Mouse (Mus musculus): Measurements from ENCODE around the gene Prorsd1. TPM values are rescaled to one million over a fixed set of nuclear protein-coding genes. Genes with fewer than 3 reads are reported as not detected.

Prorsd1 gene
- 23.8 and 30.9 TPM in 2 replicates for total RNA-seq (2012; rRNA removed)
- 63.9 and 75.7 TPM in 2 replicates for total RNA-seq (2014; rRNA removed)
- 38.4 and 42.4 TPM in 2 replicates for polyA plus RNA-seq (2012; ENCODE audit: insufficient read length, low read depth)

- peak within 1 kb of the TSS; percentile 98 for H3K4me2 ChIP-seq (ENCODE audit: insufficient read depth, low read depth, poor library complexity, severe bottlenecking)
- H3K9me3 ChIP-seq (replicated peaks; ENCODE audit: low read length) = no peaks in the 10 kb centered on the region
- in situ Hi-C loops (cut with MboI; ENCODE audit: low pct_ligation_motif_present, low pct_unique_long_range_greater_than_20kb, low sequenced_read_pairs) = no loop called here
- peak within 1 kb of the TSS; percentile 35; the same call in 1 of the 2 replicates for H3K27ac ChIP-seq (ENCODE audit: insufficient read depth, low read depth)
- peak; percentile 99 for DNase-seq (ENCODE audit: extremely low read depth)
- H3K4me1 ChIP-seq (ENCODE audit: control insufficient read depth in 1 of 2, insufficient read depth in 2 of 2) = peaks cover 0 to 20% of the 10 kb centered on the region in 2 experiments; a peak in 2 of 4 replicates
- H3K27me3 ChIP-seq (replicated peaks) = no peaks in the 10 kb centered on the region
- H3K79me2 ChIP-seq (replicated peaks; ENCODE audit: control insufficient read depth, extremely low read depth, insufficient read depth, poor library complexity, severe bottlenecking) = peaks cover 17% of the 10 kb centered on the region
- H3K4me3 ChIP-seq (replicated peaks in 1 of 3; ENCODE audit: low read depth in 2 of 3, low read length in 2 of 3, poor library complexity in 1 of 3) = peak within 1 kb of the TSS; percentile 65 to 98 (median 68)
- peaks cover 8 to 23% of the 10 kb centered on the region in 2 experiments for H3K36me3 ChIP-seq (replicated peaks in 1 of 2; ENCODE audit: control insufficient read depth in 1 of 2, insufficient read depth in 1 of 2, low read length in 1 of 2)
- TF ChIP-seq IRF4 (IDR thresholded peaks at IDR 0.05; ENCODE audit: low read depth, low read length) (peak; percentile 64; the same call in 1 of the 2 replicates), TCF12 (IDR thresholded peaks at IDR 0.05; ENCODE audit: low read depth, low read length) (peak; percentile 90; the same call in 1 of the 2 replicates), E2F4 (IDR thresholded peaks at IDR 0.05; ENCODE audit: insufficient replicate concordance, low read depth, low read length) (no peak; the same call in 1 of the 2 replicates), MAZ (IDR thresholded peaks at IDR 0.05; ENCODE audit: low read depth, low read length) (no peak; the same call in 1 of the 2 replicates), POLR2A (IDR thresholded peaks at IDR 0.05; ENCODE audit: low read depth, low read length) (peak; percentile 99), UBTF (IDR thresholded peaks at IDR 0.05; ENCODE audit: low read depth, low read length) (0 out of 2 replicates have a peak, but pooled peaks have one; percentile 11), HCFC1 (IDR thresholded peaks at IDR 0.05; ENCODE audit: low read depth, low read length) (peak; percentile 72), ZKSCAN1 (IDR thresholded peaks at IDR 0.05; ENCODE audit: borderline replicate concordance, low read depth, low read length) (no peak), PAX5 (IDR thresholded peaks at IDR 0.05; ENCODE audit: low read length) (no peak), NRF1 (IDR thresholded peaks at IDR 0.05; ENCODE audit: low read depth, low read length) (peak; percentile 61), NELFE (IDR thresholded peaks at IDR 0.05; ENCODE audit: low read depth, low read length) (peak; percentile 96), CHD1 (IDR thresholded peaks at IDR 0.05; ENCODE audit: low read depth, low read length) (no peak), MAFK (IDR thresholded peaks at IDR 0.05; ENCODE audit: insufficient replicate concordance, low read length) (no peak), JUN (IDR thresholded peaks at IDR 0.05; ENCODE audit: insufficient read depth, low read depth, low read length) (no peak), GABPA (IDR thresholded peaks at IDR 0.05; ENCODE audit: insufficient replicate concordance, low read depth, low read length) (no peak), MEF2A (IDR thresholded peaks at IDR 0.05; ENCODE audit: borderline replicate concordance, low read depth, low read length) (peak; percentile 59; the same call in 1 of the 2 replicates), BHLHE40 (IDR thresholded peaks at IDR 0.05; ENCODE audit: low read depth, low read length) (no peak), MYC (IDR thresholded peaks at IDR 0.05; ENCODE audit: low read depth, low read length) (peak; percentile 91), JUND (conservative IDR thresholded peaks at IDR 0.05; ENCODE audit: low read depth, low read length) (no peak), USF1 (IDR thresholded peaks at IDR 0.05; ENCODE audit: low read depth, low read length) (no peak), SIN3A (IDR thresholded peaks at IDR 0.05; ENCODE audit: low read length) (peak; percentile 75), SMC3 (IDR thresholded peaks at IDR 0.05; ENCODE audit: low read depth, low read length) (peak; percentile 7; the same call in 1 of the 2 replicates), ELF1 (IDR thresholded peaks at IDR 0.05; ENCODE audit: low read depth, low read length) (peak; percentile 97), CTCF (conservative IDR thresholded peaks at IDR 0.05 in 1 of 2, IDR thresholded peaks at IDR 0.05 in 1 of 2; ENCODE audit: low read depth in 2 of 2, low read length in 2 of 2) (no peak), TBP (conservative IDR thresholded peaks at IDR 0.05; ENCODE audit: low read depth, low read length) (peak; percentile 82), ZMIZ1 (IDR thresholded peaks at IDR 0.05; ENCODE audit: low read depth, low read length) (peak; percentile 96), POLR2AphosphoS2 (IDR thresholded peaks at IDR 0.05; ENCODE audit: low read depth, low read length) (peak; percentile 95; the same call in 1 of the 2 replicates), CHD2 (IDR thresholded peaks at IDR 0.05; ENCODE audit: low read length) (no peak; the same call in 1 of the 2 replicates), MXI1 (IDR thresholded peaks at IDR 0.05; ENCODE audit: low read depth, low read length) (peak; percentile 61; the same call in 1 of the 2 replicates), ETS1 (conservative IDR thresholded peaks at IDR 0.05; ENCODE audit: low read depth, low read length) (peak; percentile 50; the same call in 1 of the 2 replicates), ZNF384 (IDR thresholded peaks at IDR 0.05; ENCODE audit: low read depth, low read length) (no peak), EP300 (IDR thresholded peaks at IDR 0.05; ENCODE audit: low read length) (no peak), ZC3H11A (IDR thresholded peaks at IDR 0.05; ENCODE audit: low read depth, low read length) (no peak), KAT2A (IDR thresholded peaks at IDR 0.05; ENCODE audit: insufficient replicate concordance, low read length) (0 out of 2 replicates have a peak, but pooled peaks have one; percentile 22), RAD21 (IDR thresholded peaks at IDR 0.05; ENCODE audit: low read depth, low read length) (no peak), USF2 (conservative IDR thresholded peaks at IDR 0.05; ENCODE audit: low read depth, low read length) (no peak), MAX (IDR thresholded peaks at IDR 0.05; ENCODE audit: low read length) (peak; percentile 86), RCOR1 (conservative IDR thresholded peaks at IDR 0.05; ENCODE audit: low read depth, low read length) (no peak)
- peak within 1 kb of the TSS; percentile 67 for H3K9ac ChIP-seq (ENCODE audit: insufficient read depth, low read depth)
- dilution Hi-C loops (cut with MboI; ENCODE audit: extremely low pct_ligation_motif_present, extremely low pct_unique_long_range_greater_than_20kb, low sequenced_read_pairs) = no loop called here
Measured at GRCm38 (mm10) chr11:29514682-29515412, at the start of gene Prorsd1. Prorsd1 (minus strand) TSS chr11:29515033.

Measured in CH12.LX (cell line).